Mouse (Mus musculus) fat pad, adult 2 months (tissue): ENCODE data around the gene Spon1.

ENCODE experiments used
- DNase-seq: peaks from one replicate; pipeline ENCODE4 v3.0.0-alpha.2; 2011; ENCODE audit warnings: low read depth, low spot score; ENCODE audit errors: extremely low read depth

The Spon1 gene

DNA sequence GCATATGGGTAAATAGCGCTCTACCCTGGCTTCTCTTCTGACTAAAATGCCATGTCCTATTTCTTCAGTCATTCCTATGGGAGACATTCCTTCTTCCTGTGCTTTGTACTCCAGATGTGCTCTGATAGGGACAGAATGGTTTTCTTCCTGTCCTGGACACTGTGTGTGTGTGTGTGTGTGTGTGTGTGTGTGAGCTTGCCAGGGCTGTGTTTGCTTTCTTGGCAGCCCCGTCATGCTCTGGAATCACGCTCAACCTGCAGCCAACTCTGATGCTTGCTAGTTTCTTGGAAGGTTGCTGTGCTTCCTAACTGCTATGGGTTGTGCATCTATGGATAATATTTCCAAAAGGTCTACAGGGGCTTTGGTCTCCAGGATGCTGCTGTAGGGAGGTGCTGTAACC, 9.1 kb downstream of the Spon1 start:
- DNase-seq, result no peak

GRCm38 (mm10) chr7:113778546-113778945, 12.7 kb downstream of the Spon1 start:
- no peak for DNase-seq

GRCm38 (mm10) chr7:113780286-113780685, 14.5 kb downstream of the Spon1 start:
- no peak for DNase-seq

GRCm38 (mm10) chr7:113791991-113792390, 26.2 kb downstream of the Spon1 start:
- DNase-seq, result no peak

GRCm38 (mm10) chr7:113792871-113793270, 27.1 kb downstream of the Spon1 start:
- no peak for DNase-seq

DNA sequence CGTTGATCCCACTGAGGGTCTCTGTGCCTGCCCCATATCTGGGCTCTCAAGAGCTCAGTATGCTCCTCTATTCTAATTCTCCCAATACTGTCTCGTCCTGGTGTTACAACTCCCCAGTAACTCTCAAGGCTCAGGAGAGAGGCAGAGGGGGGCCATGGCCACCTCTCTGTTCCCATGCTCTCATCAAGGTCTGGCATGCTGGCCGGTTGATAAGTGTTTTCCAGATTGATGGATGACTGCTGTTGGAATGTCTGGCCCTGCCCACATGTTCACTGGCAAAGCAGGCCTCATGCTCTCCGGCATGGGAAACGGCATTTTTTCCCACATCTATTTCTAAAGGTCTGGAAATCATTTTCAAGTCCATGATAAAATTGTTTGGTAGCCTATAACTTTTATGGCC, 29.4 kb downstream of the Spon1 start:
- DNase-seq, result no peak

DNA sequence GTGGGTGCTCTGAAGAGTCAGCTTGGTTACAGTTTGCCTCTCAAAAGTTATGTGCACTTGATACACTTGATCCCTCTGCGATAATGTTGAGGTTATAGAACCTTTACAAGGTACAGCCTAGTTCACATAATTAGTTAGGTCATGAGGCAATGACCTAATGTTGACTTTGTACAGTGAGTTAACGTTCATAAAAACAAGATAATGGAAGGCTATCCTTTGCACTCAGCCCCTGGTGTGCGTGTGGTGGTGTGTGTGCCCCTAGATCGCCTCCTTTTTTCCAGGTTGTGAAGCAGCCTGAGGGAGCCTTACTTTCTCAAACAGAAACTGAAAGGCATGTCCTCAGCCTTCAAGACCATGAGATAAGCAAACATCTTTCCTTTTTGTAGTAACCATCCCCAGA, 31.3 kb downstream of the Spon1 start:
- DNase-seq, result no peak

- no peak for DNase-seq
Measured at GRCm38 (mm10) chr7:113798605-113799255, 32.9 kb downstream of the Spon1 start.

- no peak for DNase-seq
Measured at GRCm38 (mm10) chr7:113809781-113810180, 44.0 kb downstream of the Spon1 start.

- no peak for DNase-seq
Measured at GRCm38 (mm10) chr7:113811376-113812158, 45.8 kb downstream of the Spon1 start.

GRCm38 (mm10) chr7:113814101-113814779, 48.4 kb downstream of the Spon1 start:
- DNase-seq, result no peak

GRCm38 (mm10) chr7:113815726-113816125, 49.9 kb downstream of the Spon1 start:
- no peak for DNase-seq

DNA sequence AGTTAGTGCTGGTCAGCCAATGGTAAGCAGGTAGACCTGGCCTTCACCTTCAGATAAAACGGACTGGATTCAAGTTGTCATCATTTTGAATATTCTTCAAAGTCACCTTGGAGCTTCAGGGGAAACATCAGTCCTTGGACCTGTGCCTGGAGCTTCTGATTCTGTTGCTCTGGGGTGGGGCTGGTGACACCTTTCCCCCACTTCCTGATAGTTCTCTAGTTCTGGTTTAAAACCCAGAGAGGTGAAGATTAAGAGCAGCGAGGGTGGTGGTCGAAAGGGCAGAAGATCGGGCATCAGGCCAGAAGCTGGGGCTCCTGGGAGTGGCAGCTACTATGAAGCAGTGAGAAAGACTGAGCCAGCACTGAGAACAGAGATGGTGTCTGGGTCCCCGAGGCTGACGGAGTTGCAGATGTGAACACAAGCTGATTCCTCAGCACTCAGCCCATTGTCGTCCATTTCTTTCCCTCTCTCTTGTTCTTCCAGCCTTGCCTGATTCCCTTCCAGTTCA, 51.1 kb downstream of the Spon1 start:
- no peak for DNase-seq

DNA sequence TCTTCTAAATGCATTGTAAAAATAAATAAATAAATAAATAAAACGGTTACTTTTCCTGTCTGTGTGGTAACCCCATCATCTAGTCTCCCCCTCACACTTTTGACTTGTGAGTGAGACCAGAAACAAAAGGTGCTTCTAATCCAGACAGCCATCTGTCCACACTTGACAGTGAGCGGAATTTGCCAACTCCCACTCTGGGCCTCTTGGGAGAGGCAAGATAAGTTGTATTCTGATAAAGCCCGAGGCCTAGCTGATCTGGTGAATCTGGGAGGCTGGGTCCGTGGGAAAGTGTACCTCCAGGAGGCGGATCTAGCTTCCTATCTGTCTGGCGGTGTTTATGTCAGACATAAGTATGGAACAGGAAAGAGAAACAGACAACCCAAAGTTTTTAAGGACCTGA, 52.3 kb downstream of the Spon1 start:
- DNase-seq, result no peak

- no peak for DNase-seq
Measured at GRCm38 (mm10) chr7:113820213-113820612, 54.4 kb downstream of the Spon1 start.

DNA sequence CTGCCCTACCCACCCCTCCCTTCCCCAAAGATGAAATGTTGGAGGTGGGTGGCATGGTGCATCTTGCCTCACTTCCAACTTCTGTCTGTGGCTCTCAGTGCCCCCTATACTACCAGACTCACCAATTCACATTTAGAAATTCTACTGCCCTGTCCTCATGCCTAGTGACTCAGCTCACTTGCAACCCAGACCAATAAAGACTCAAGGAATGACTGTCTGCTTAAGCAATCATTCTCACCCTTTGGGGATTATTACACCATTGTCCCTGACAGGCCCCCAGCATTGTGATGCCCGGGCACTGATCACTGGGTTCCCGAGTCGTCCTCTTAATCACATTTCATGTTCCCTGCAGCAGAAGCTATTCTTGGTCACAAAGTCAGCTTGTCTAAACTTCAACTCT, 57.2 kb downstream of the Spon1 start:
- DNase-seq, result no peak

GRCm38 (mm10) chr7:113824651-113825050, 58.9 kb downstream of the Spon1 start:
- DNase-seq, result no peak

DNA sequence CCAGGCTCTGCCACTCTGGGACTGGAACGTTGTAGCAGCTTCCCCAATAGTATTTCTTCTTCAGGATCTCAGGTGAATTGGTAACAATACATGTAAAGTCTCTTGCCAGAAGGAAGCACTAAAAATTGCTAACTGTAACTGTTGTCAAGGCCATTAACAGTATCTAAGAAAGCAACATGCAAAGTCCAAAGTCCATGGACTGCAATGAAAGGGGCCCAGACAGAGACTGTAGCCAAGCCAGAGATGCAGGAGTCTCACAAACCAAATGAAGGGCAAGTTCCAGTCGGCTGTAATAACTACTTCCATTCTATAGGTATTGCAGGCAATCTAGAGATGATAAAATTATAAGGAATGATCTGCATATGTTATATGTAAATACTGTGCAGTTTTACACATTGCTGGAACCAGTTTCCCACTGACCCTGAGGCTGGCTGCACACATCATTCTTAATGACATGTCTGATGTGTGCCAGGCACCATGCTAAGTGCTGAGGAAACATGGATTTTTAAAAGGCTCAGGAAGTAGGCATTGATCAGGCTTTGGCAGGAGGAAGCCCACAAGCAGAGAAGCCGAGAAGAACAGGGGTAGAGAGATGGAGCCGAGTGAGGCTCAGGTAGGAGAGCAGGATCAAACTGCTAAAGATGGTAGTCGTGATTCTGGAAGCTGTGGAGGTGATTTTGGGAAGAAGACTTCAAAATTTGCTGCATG, 59.9 kb downstream of the Spon1 start:
- no peak for DNase-seq

GRCm38 (mm10) chr7:113826510-113826909, 60.7 kb downstream of the Spon1 start:
- no peak for DNase-seq

DNA sequence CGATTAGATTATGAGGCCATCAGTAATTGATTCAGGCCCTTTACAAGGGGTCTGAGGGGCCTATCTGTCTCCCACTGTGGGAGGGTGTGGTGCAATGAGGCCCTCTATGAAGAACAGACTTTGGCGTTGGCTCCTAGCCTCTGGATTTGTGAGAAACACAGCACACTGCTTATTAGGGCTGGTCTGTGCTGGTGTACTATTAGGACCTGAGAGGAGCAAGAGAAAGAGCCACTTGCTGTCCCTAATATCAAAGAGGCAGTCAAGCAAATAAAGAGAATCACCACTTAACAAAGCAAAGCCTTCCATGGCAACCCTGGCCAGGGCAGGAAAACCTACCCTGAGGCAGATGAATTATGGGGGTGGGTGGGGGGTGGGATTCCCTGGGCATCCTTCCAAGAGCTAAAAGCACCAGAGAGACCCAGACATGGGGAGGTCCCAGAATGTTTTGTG, 62.3 kb downstream of the Spon1 start:
- no peak for DNase-seq

DNA sequence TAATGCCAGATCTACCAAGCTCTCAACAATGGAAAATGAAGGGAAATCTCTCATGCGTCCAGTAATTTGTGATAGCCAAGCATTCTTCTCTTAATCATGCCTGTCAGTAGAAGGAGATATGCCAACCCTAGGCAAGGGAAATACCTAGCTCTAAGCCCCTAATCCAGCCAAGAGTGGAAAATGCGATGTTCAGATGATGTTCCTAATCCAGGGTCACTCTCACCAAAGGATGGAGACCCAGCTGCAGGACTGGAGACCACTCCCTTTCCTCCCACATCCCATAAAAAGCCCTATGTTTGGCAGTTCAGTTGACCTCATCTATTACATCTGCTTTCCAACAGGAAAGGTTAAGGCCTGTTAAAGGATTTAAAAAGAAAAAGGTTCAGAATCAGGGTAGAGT, 62.8 kb downstream of the Spon1 start:
- DNase-seq, result no peak
